Mouse (Mus musculus) thymus, adult 18-20 months (tissue): ENCODE measurements at regions not wholly inside any gene's neighbourhood (a gene's known extent, or its start where the extent isn't known, plus 50 kb on each side); places are given as distances from the start of the nearest gene placed in this dataset.

ENCODE experiments used
- DNase-seq, 2 experiments: peaks; one replicate each; pipeline ENCODE4 v3.0.0; 2022; ENCODE audit warnings: mixed read lengths in 2 of 2

DNA sequence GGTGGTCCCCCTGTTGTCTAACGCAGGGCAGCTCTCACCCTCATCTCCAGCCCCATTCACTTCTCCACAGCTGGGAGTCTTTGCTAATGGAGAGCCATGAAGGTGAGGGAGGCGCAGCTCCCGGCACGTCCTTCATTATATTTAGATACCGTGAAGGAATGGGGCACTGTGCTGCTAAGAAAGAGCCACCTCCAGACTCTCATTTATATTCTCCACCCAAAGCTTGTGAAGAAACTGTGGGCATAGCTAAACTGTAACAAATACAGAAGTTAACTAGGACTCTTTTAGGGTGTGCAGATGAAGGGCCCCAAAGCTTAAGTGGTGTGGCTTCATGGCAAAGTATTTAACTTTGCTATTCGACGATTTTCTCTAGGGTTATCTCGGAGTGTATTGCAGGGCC lies 136.4 kb downstream of the Ddx11 start:
- DNase-seq, result no peak

DNA sequence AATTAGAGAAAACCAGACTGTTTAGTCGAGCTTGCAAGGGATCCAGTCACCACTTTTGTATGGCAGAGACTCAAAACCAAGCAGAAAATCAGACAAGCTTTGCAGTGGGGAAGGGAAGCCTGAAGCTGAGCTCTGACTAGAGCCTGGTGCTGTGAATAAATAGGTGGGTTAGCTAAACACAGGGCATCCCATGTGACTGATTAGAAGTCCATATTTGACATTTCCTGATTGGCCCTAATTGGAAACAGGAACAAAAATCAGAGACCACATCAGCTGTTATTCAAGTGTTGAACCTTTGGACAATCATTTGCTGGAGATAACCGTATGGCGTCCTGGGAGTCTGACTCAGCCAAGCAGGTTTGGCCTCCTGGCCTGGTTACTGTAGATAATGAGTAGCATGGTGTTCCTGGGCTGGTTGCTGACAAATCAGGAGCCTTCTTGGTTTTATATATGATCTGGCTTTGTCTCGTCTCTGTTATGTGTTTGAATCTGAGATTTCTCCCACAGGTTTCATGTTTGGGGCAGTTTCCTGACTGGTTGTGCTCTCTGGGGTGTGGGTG lies 139.4 kb downstream of the Ddx11 start:
- DNase-seq, result no peak

GRCm38 (mm10) chr17:66263405-66263804 lies 140.1 kb downstream of the Ddx11 start:
- DNase-seq, result no peak

DNA sequence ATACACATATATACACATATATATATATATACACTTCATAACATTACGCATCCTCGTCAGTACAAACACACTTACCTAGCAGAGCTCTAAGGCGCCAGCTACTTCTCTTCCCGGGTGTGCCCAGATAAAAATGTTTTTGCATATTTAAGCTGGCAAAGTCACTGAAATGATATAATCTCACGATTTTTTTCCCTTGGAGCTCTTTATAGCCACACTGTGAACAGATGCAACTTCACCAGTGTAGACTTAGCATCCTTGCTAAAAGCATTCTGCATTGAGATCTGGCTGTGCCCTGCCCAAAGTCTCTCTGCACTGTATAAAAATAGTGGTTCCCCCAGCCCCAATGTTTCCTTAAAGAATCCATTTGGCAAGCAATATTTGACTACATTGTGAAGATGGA lies 143.5 kb downstream of the Ddx11 start:
- DNase-seq, result no peak

DNA sequence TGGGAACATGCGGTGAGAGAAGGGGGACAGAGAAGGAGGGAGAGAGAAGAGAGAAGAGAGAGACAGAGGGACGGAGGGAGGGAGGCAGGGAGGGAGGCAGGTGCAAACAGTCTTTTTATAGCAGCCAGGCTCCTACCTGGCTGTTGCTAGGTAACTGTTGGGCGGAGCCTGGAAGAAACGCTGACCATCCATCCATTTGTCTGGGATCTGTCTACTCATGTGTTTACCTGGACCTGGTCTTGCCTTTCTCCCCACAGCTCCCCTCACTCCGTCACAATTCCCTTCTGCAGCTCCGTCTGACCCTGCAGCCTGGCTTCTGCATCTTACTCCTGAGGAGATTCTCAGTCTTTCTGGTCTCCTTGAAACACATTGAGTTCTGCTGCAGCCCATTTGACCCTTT lies 144.5 kb downstream of the Ddx11 start:
- DNase-seq, result no peak

GRCm38 (mm10) chr17:66269567-66269966 lies 146.2 kb downstream of the Ddx11 start:
- no peak for DNase-seq

- no peak for DNase-seq
Measured at GRCm38 (mm10) chr17:66271906-66272305, 148.6 kb downstream of the Ddx11 start.

- no peak for DNase-seq
Measured at GRCm38 (mm10) chr17:66276778-66277177, 153.5 kb downstream of the Ddx11 start.

GRCm38 (mm10) chr17:66278037-66278436 lies 154.7 kb downstream of the Ddx11 start:
- DNase-seq, result no peak

DNA sequence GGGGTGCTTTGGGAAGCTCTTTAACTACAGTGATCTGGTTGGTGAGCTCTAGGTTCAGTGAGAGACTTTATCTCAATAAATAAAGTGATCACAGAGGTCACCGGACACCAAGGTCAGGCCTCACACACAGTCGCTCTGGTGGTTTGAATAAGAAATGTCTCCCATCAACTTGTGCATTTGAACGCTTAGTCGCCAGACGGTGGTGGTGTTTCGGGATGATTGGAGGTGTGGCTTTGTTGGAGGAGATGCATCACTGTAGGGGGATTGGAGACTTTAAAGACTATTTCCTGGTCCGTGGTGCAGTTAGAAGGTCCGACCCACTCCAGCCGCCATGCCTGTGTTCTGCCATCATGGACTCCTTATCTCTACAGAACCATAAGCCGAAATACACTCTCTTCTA lies 162.0 kb downstream of the Ddx11 start:
- no peak for DNase-seq
